Mouse (Mus musculus): Measurements from ENCODE around the gene Dexi. TPM values are rescaled to one million over a fixed set of nuclear protein-coding genes. Genes with fewer than 3 reads are reported as not detected.

Gene Dexi
- polyA plus RNA-seq, 1 experiment, result 38.3 TPM

DNA sequence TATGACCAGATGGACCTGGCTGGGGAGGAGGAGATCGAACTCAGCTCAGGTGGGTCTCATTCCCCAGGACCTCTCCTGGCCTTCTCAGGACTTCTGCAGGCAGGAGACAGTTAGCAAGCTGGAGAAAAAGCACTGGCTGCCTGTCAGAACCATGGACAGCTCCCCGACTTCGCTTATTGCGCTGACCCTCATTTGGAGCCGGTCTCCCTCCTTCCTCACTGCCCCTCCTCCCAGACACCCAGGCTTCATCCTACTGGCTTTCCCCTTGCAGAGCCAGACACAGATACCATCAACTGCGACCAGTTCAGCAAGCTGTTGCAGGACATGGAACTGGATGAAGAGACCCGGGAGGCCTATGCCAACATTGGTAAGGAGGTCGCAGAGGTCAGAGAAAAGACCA lies 41.0 kb downstream of the Dexi start:
- no peak overlapping the region for H3K4me3 ChIP-seq (ENCODE audit: low read depth, low read length)
- 23% methylated on average over 8 of the region's 8 CpGs for WGBS
- TF ChIP-seq CTCF (IDR thresholded peaks at IDR 0.05; ENCODE audit: extremely low read depth, insufficient read length, insufficient replicate concordance, low read depth, low read length) (no peak), POLR2A (IDR thresholded peaks at IDR 0.05; ENCODE audit: low read depth, low read length) (no peak)

DNA sequence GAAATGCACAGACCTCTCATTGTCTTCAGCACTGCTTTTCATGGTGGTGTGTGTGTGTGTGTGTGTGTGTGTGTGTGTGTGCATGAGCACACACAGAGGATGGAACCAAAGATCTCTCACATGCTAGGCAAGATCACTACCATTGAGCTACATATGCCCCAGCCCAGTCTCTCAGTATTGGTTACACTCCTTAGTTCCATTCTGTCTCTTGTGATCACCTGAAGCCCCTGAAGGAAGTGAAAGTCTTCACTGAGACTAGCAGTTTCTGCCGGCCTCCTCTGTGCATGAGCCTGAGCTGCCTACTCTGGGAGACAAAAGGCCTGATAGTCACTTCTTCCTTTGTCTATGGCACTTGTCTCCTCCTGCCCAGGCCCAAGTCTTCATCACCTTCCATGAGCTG lies 43.7 kb downstream of the Dexi start:
- Histone ChIP-seq H3K4me3 (ENCODE audit: low read depth, low read length) (no peak overlapping the region), H3K36me3 (ENCODE audit: control insufficient read depth, insufficient read depth, low read length) (peaks cover 17% of the 10 kb centered on the region), H3K4me1 (ENCODE audit: control insufficient read depth, insufficient read depth, insufficient read length, low read length) (peaks cover 31% of the 10 kb centered on the region), H3K27me3 (ENCODE audit: control insufficient read depth, insufficient read depth, low read length) (no peaks in the 10 kb centered on the region), H3K27ac (ENCODE audit: insufficient read depth, low read depth, low read length) (no peak overlapping the region)
- TF ChIP-seq POLR2A (IDR thresholded peaks at IDR 0.05; ENCODE audit: low read depth, low read length), result no peak
- no peak for TF ChIP-seq CTCF (IDR thresholded peaks at IDR 0.05; ENCODE audit: extremely low read depth, insufficient read length, insufficient replicate concordance, low read depth, low read length)
- WGBS, result 50% methylated on average over 1 of the region's 1 CpGs

More for the DNA sequence above, 41.0 kb downstream of the Dexi start:
- Histone ChIP-seq H3K27ac (ENCODE audit: insufficient read depth, low read depth, low read length) (no peak overlapping the region), H3K36me3 (ENCODE audit: control insufficient read depth, insufficient read depth, low read length) (peaks cover 27% of the 10 kb centered on the region), H3K27me3 (ENCODE audit: control insufficient read depth, insufficient read depth, low read length) (no peaks in the 10 kb centered on the region), H3K4me1 (ENCODE audit: control insufficient read depth, insufficient read depth, insufficient read length, low read length) (peaks cover 9% of the 10 kb centered on the region; the same call in 1 of the 2 replicates)

DNA sequence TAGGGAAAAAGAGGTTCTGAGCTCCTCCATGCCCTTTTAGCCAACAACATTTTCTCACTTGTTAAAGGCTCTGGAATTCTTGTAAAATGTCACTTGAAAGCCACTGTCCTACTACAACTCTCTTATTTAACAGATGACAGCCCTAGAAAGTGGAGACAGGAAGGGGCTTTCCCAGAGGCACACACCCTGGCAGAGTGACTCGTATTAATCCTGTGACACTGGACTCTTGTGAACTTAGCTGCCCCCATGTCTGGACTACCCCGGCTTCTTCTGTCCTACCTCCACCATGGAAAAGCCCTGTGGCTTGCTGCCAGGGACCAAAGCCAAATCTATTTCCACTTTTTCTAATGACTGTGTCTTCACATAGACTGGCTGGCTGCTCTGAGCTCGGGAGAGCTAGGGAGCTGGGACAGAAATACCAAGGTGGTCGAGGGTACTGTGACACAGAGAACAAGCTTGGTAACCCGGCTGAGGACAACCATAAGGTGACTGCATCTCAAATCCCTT lies 44.7 kb downstream of the Dexi start:
- Histone ChIP-seq H3K4me1 (ENCODE audit: control insufficient read depth, insufficient read depth, insufficient read length, low read length) (peaks cover 31% of the 10 kb centered on the region), H3K36me3 (ENCODE audit: control insufficient read depth, insufficient read depth, low read length) (peaks cover 9% of the 10 kb centered on the region), H3K27me3 (ENCODE audit: control insufficient read depth, insufficient read depth, low read length) (no peaks in the 10 kb centered on the region), H3K27ac (ENCODE audit: insufficient read depth, low read depth, low read length) (no peak overlapping the region), H3K4me3 (ENCODE audit: low read depth, low read length) (no peak overlapping the region)
- WGBS, result 32% methylated on average over 5 of the region's 5 CpGs
- TF ChIP-seq POLR2A (IDR thresholded peaks at IDR 0.05; ENCODE audit: low read depth, low read length), result no peak

DNA sequence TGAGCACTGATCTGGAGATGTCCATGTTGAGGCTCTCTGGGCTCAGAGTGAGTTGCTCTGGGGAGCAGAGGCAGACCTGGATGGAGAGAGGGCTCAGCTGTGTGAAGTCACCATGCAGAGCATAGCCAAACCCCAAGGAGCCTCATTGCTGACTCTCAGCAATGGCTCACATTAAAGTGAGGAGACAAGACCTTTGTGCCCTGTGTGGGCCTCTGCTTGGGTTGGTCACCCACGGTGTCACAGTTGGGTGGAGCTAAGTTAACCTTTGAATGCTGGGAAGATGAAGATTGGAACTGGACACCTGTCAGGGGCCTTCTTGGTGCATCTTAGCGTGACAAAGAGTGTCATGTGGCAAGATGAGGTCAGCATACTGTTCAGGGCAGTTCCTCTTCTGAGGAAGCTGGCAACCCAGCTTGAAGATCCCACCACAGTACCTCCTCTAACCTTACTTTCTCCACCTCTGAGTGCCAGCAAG lies 47.0 kb downstream of the Dexi start:
- TF ChIP-seq CTCF (IDR thresholded peaks at IDR 0.05; ENCODE audit: extremely low read depth, insufficient read length, insufficient replicate concordance, low read depth, low read length), result no peak
- no peak for TF ChIP-seq POLR2A (IDR thresholded peaks at IDR 0.05; ENCODE audit: low read depth, low read length)
- peak overlapping the region; percentile 67 for H3K27ac ChIP-seq (ENCODE audit: insufficient read depth, low read depth, low read length)
- 29% methylated on average over 2 of the region's 2 CpGs for WGBS
- H3K27me3 ChIP-seq (ENCODE audit: control insufficient read depth, insufficient read depth, low read length), result no peaks in the 10 kb centered on the region
- H3K4me3 ChIP-seq (ENCODE audit: low read depth, low read length), result no peak overlapping the region
- 0 out of 2 replicates have a peak, but pooled peaks cover 5% of the 10 kb centered on the region for H3K36me3 ChIP-seq (ENCODE audit: control insufficient read depth, insufficient read depth, low read length)
- peaks cover 32% of the 10 kb centered on the region for H3K4me1 ChIP-seq (ENCODE audit: control insufficient read depth, insufficient read depth, insufficient read length, low read length)

DNA sequence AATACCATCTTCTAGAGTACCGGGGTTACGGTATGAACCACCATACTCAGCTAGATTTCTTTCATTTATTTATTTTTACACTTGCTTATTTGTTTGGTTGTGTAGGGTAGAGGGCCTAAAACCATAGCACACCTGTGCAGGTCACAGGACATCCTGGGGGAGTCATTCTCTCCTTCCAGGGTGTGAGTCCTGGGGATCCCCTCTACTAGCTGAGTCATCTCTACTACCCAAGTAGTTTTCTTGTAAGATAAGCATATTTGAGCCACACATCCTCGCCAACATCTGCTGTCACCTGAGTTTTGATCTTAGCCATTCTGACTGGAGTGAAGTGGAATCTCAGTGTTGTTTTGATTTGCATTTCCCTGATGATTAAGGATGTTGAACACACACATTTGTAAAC lies 50.3 kb downstream of the Dexi start:
- WGBS, result 81% methylated on average over 3 of the region's 3 CpGs
- no peak overlapping the region for H3K27ac ChIP-seq (ENCODE audit: insufficient read depth, low read depth, low read length)
- no peaks in the 10 kb centered on the region for H3K27me3 ChIP-seq (ENCODE audit: control insufficient read depth, insufficient read depth, low read length)
- TF ChIP-seq POLR2A (IDR thresholded peaks at IDR 0.05; ENCODE audit: low read depth, low read length) (no peak), CTCF (IDR thresholded peaks at IDR 0.05; ENCODE audit: extremely low read depth, insufficient read length, insufficient replicate concordance, low read depth, low read length) (no peak)
- H3K4me3 ChIP-seq (ENCODE audit: low read depth, low read length), result no peak overlapping the region
- H3K4me1 ChIP-seq (ENCODE audit: control insufficient read depth, insufficient read depth, insufficient read length, low read length), result peaks cover 32% of the 10 kb centered on the region
- H3K36me3 ChIP-seq (ENCODE audit: control insufficient read depth, insufficient read depth, low read length), result 0 out of 2 replicates have a peak, but pooled peaks cover 3% of the 10 kb centered on the region

DNA sequence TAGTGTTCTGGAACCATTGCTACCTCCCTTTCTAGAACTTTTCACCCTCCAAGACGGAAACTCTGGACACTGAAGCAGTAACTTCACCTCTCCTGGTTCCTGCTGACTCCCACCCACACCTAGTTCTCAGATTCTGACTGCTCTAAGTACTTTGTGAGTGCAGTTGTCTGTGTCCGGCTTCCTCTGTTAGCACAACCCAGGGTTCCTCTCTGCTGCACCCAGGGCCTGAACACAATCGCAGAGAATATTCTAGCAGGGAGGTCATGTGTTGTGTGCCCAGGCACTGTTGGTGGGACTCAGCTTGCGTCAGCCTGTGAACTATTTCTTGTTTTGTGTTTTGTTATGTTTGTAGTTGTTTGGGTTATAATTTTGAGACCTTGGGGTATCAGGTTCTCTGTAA lies 51.1 kb downstream of the Dexi start:
- H3K27me3 ChIP-seq (ENCODE audit: control insufficient read depth, insufficient read depth, low read length), result no peaks in the 10 kb centered on the region
- H3K36me3 ChIP-seq (ENCODE audit: control insufficient read depth, insufficient read depth, low read length), result 0 out of 2 replicates have a peak, but pooled peaks cover 3% of the 10 kb centered on the region
- H3K4me1 ChIP-seq (ENCODE audit: control insufficient read depth, insufficient read depth, insufficient read length, low read length), result peaks cover 26% of the 10 kb centered on the region
- TF ChIP-seq POLR2A (IDR thresholded peaks at IDR 0.05; ENCODE audit: low read depth, low read length), result no peak
- no peak for TF ChIP-seq CTCF (IDR thresholded peaks at IDR 0.05; ENCODE audit: extremely low read depth, insufficient read length, insufficient replicate concordance, low read depth, low read length)
- no peak overlapping the region for H3K4me3 ChIP-seq (ENCODE audit: low read depth, low read length)
- WGBS, result 86% methylated on average over 4 of the region's 4 CpGs
- H3K27ac ChIP-seq (ENCODE audit: insufficient read depth, low read depth, low read length), result no peak overlapping the region

DNA sequence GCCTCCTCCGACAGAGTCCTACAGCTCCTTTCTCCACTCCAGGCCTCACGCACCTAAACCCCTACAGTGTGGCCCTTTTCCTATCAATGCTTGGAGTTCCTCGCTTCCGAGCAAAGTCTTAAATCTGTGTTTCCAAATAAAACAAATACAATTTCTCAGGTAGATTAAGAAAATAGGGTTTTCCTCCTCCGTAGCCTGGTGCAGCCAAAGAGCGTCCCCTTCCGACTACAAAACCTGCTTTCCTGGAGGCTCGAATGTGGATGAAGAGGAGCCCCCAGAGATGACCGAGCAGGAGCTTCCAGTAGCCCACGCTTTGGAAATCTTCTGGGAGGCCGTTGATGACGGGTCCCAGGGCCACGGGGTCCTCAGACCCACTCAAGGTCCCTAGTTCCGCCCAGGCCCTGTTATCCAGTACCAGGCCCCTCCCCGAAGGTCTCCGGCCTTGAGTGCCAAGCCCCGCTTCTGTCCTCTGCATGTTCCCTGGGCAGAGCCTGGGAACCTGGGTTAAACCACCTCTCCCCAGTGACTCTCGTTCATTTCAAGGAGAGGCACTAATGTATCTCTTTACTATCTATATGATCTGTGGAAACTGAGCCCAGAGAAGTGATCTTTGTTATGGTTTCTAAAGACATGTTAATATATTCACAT lies 52.2 kb downstream of the Dexi start:
- no peaks in the 10 kb centered on the region for H3K27me3 ChIP-seq (ENCODE audit: control insufficient read depth, insufficient read depth, low read length)
- TF ChIP-seq CTCF (IDR thresholded peaks at IDR 0.05; ENCODE audit: extremely low read depth, insufficient read length, insufficient replicate concordance, low read depth, low read length) (no peak), POLR2A (IDR thresholded peaks at IDR 0.05; ENCODE audit: low read depth, low read length) (no peak)
- WGBS, result 83% methylated on average over 18 of the region's 18 CpGs

More for the DNA sequence above, 52.2 kb downstream of the Dexi start:
- Histone ChIP-seq H3K27ac (ENCODE audit: insufficient read depth, low read depth, low read length) (peak overlapping the region; percentile 24; the same call in 1 of the 2 replicates), H3K4me1 (ENCODE audit: control insufficient read depth, insufficient read depth, insufficient read length, low read length) (peaks cover 16% of the 10 kb centered on the region), H3K4me3 (ENCODE audit: low read depth, low read length) (peak overlapping the region; percentile 73), H3K36me3 (ENCODE audit: control insufficient read depth, insufficient read depth, low read length) (0 out of 2 replicates have a peak, but pooled peaks cover 3% of the 10 kb centered on the region)
